Comparison of ENCODE assay signal across 27 mouse cellular contexts in the genomic region with DNA sequence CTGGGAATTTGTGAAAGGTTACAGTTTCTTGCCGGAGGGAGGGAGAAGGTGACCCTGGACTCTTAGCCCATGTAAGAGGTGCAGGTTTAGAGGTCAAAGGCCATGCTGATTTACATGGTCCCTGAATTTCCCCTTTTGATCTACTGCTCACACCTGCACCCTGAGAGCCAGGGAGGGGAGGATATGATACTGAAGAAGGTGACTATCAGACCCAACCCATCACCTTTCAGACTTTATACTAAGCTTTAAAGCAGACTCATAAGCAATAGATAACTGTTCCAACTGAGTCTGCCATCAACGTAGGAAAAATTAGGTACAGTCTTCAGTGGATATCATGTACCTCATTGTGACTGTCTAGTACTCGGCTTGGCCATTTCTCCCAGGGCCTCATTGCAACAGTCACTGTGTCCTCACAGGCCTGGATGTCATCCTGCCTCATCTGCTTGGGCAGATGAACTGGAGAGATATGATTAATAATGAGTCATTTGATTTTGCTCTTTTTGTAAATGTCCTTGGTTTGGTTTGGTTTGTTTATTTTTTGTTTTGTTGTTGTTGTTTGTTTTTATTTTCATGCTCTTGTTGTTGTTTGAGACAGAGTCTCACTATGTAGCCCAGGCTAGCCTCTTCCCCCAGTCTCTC. TPM values are rescaled to one million over a fixed set of nuclear protein-coding genes. Genes with fewer than 3 reads are reported as not detected.
DNase-seq lines count a peak whose midpoint lies in the region; ATAC-seq and TF ChIP-seq lines count a peak whose summit lies in the region.
"Had no signal": no experiment of that assay in that cellular context is flagged by ENCODE, and none has a peak within 500 bp of the region (broad histone marks: within the 10 kb centered on the region; RNA-seq: fewer than 3 reads in every experiment).

No protein-coding gene starts in this region.

- no peak for ATAC-seq in kidney, embryonic 15.5 days (replicated peaks; ENCODE audit: low FRiP score)
- ATAC-seq: forebrain, embryonic 13.5 days; hindbrain, embryonic 16.5 days; midbrain, embryonic 15.5 days had no signal

- peaks cover 28 to 45% of the 10 kb centered on the region in 2 experiments for H3K4me1 ChIP-seq in MEL (ENCODE audit: control insufficient read depth in 1 of 2, insufficient read depth in 2 of 2, low read length in 2 of 2)
- H3K4me1 ChIP-seq in kidney, embryonic 15.5 days = peaks cover 7% of the 10 kb centered on the region; the same call in 1 of the 2 replicates

- H3K4me2 ChIP-seq in kidney, embryonic 15.5 days = no peak overlapping the region
- H3K4me2 ChIP-seq: embryonic facial prominence, embryonic 15.5 days; forebrain, embryonic 13.5 days; heart, embryonic 13.5 days; limb, embryonic 13.5 days; midbrain, embryonic 15.5 days had no signal

- TF ChIP-seq EP300 in MEL (IDR thresholded peaks at IDR 0.05; ENCODE audit: low read depth in 1 of 2, low read length in 2 of 2) = no peak

- H3K9me3 ChIP-seq in MEL (replicated peaks; ENCODE audit: insufficient read depth, low read length) = no peaks in the 10 kb centered on the region
- no peaks in the 10 kb centered on the region for H3K9me3 ChIP-seq in kidney, embryonic 15.5 days (replicated peaks)
- H3K9me3 ChIP-seq: embryonic facial prominence, embryonic 15.5 days; forebrain, embryonic 13.5 days; heart, embryonic 13.5 days; limb, embryonic 13.5 days; midbrain, embryonic 15.5 days had no signal

- no peak for TF ChIP-seq RAD21 in MEL (IDR thresholded peaks at IDR 0.05; ENCODE audit: low read depth, low read length)

- H3K36me3 ChIP-seq in MEL (ENCODE audit: control insufficient read depth in 1 of 2, insufficient read depth in 2 of 2, low read length in 2 of 2) = peaks cover under 1 to 58% of the 10 kb centered on the region in 2 experiments; a peak in 3 of 4 replicates
- no peaks in the 10 kb centered on the region for H3K36me3 ChIP-seq in kidney, embryonic 15.5 days
- H3K36me3 ChIP-seq: embryonic facial prominence, embryonic 15.5 days; heart, embryonic 13.5 days; limb, embryonic 13.5 days; midbrain, embryonic 15.5 days had no signal

- no peak for TF ChIP-seq CTCF in MEL (IDR thresholded peaks at IDR 0.05 in 2 of 3, conservative IDR thresholded peaks at IDR 0.05 in 1 of 3; ENCODE audit: control insufficient read depth in 1 of 3, insufficient read depth in 1 of 3, low read depth in 2 of 3, low read length in 3 of 3, poor library complexity in 1 of 3, severe bottlenecking in 1 of 3)

- no peak overlapping the region for H3K9ac ChIP-seq in MEL (ENCODE audit: control insufficient read depth, low read depth, low read length, poor library complexity, severe bottlenecking)
- no peak overlapping the region for H3K9ac ChIP-seq in kidney, embryonic 15.5 days
- H3K9ac ChIP-seq: embryonic facial prominence, embryonic 15.5 days; forebrain, embryonic 13.5 days; heart, embryonic 13.5 days; limb, embryonic 13.5 days; midbrain, embryonic 15.5 days had no signal

- 77% methylated on average over 3 of the region's 3 CpGs for WGBS in kidney, embryonic 15.5 days

- H3K4me3 ChIP-seq in MEL (ENCODE audit: control insufficient read depth in 1 of 2, insufficient read depth in 1 of 2, low read depth in 2 of 2, low read length in 2 of 2) = no peak overlapping the region
- H3K4me3 ChIP-seq in kidney, embryonic 15.5 days (replicated peaks) = no peak overlapping the region
- H3K4me3 ChIP-seq: embryonic facial prominence, embryonic 15.5 days; forebrain, embryonic 13.5 days; heart, embryonic 13.5 days; limb, embryonic 13.5 days; midbrain, embryonic 15.5 days had no signal

- H3K27me3 ChIP-seq in MEL (ENCODE audit: control insufficient read depth in 1 of 2, insufficient read depth in 2 of 2, low read length in 2 of 2) = no peaks in the 10 kb centered on the region
- no peaks in the 10 kb centered on the region for H3K27me3 ChIP-seq in kidney, embryonic 15.5 days
- H3K27me3 ChIP-seq: embryonic facial prominence, embryonic 15.5 days; forebrain, embryonic 13.5 days; heart, embryonic 13.5 days; midbrain, embryonic 15.5 days had no signal

- TF ChIP-seq POLR2A in MEL (IDR thresholded peaks at IDR 0.05; ENCODE audit: control insufficient read depth in 1 of 2, insufficient read depth in 1 of 2, low read depth in 1 of 2, low read length in 2 of 2, poor library complexity in 1 of 2) = no peak

- DNase-seq in adrenal gland, adult 8-10 months = peak; percentile 59
- no peak for DNase-seq in adrenal gland, postnatal 4 days (ENCODE audit: low spot score in 2 of 2)
- DNase-seq in 416B (ENCODE audit: low read depth) = peak; percentile 71
- DNase-seq in MEL (ENCODE audit: low read depth, low spot score) = peak; percentile 73
- DNase-seq in induced T-regulatory cell, adult 2 months (ENCODE audit: low read depth) = peak; percentile 71
- DNase-seq in yolk sac, embryonic 10.5 days (ENCODE audit: low spot score) = no peak
- DNase-seq in gastrocnemius, adult 18-20 months (ENCODE audit: low spot score) = no peak
- DNase-seq: cerebellum, postnatal 14 days; embryo, embryonic 11 days; heart, postnatal 4 days; kidney, adult 2 months; kidney, postnatal 36 days; lung, adult 18-20 months; lung, postnatal 36 days; thymus, postnatal 4 days had no signal

- peaks cover 11% of the 10 kb centered on the region for H3K79me2 ChIP-seq in MEL (ENCODE audit: control insufficient read depth, insufficient read depth, low read length, poor library complexity)

- H3K27ac ChIP-seq in MEL (ENCODE audit: control insufficient read depth, low read depth, low read length) = peak overlapping the region; percentile 8
- no peak overlapping the region for H3K27ac ChIP-seq in kidney, embryonic 15.5 days
- H3K27ac ChIP-seq: embryonic facial prominence, embryonic 15.5 days; forebrain, embryonic 13.5 days; heart, embryonic 13.5 days; limb, embryonic 13.5 days; midbrain, embryonic 15.5 days had no signal

TF ChIP-seq in MEL, 35 proteins besides CTCF, POLR2A, EP300 and RAD21:
- TF ChIP-seq TAL1 (IDR thresholded peaks at IDR 0.05; ENCODE audit: low read length) = peak; percentile 56
- no peak for TF ChIP-seq HCFC1 (IDR thresholded peaks at IDR 0.05; ENCODE audit: low read depth, low read length)
- no peak for TF ChIP-seq SIN3A (IDR thresholded peaks at IDR 0.05; ENCODE audit: low read length)
- peak; percentile 82 for TF ChIP-seq GATA1 (IDR thresholded peaks at IDR 0.05; ENCODE audit: low read depth, low read length)

RNA-seq across cellular contexts. Expression of gene Cd274, which starts 1.5 kb away (rescaled TPM):
- 1 to 10 TPM; 4.1 to 9.4 (median 7.3) TPM for total RNA-seq in adrenal gland, adult 8-10 months (2022)
- 1 to 10 TPM; 1.4 to 1.9 TPM for total RNA-seq in adrenal gland, postnatal 4 days (2021)
- total RNA-seq in MEL (2012; rRNA removed) = 3.1 and 3.2 TPM in 2 replicates
- polyA plus RNA-seq in MEL (2012; ENCODE audit: insufficient read depth in 1 of 2, insufficient read length in 2 of 2, low read depth in 1 of 2, low replicate concordance in 2 of 2, missing spikeins in 1 of 2) = 1 to 10 TPM in 1 of 2 experiments, not detected in 1; 5.0 TPM
- 0.16 and 0.28 TPM in 2 replicates for polyA plus RNA-seq in kidney, embryonic 15.5 days (2015; fragmentation: Nextera tagmentation; extraction: Ambion mirVana)
- total RNA-seq in gastrocnemius, adult 18-20 months (2021) = 1 to 10 TPM in 1 of 2 experiments, under 1 TPM in 1; 0.43 to 2.5 TPM

RNA-seq across cellular contexts. Expression of gene Plgrkt, which starts 1.6 kb away (rescaled TPM):
- total RNA-seq in adrenal gland, adult 8-10 months (2022) = 10 to 100 TPM; 47.6 to 88.0 (median 75.4) TPM
- 10 to 100 TPM; 73.2 to 74.8 TPM for total RNA-seq in adrenal gland, postnatal 4 days (2021)
- total RNA-seq in MEL (2012; rRNA removed) = 107 and 117 TPM in 2 replicates
- polyA plus RNA-seq in MEL (2012; ENCODE audit: insufficient read depth in 1 of 2, insufficient read length in 2 of 2, low read depth in 1 of 2, low replicate concordance in 2 of 2, missing spikeins in 1 of 2) = 100 to 1,000 TPM in 1 of 2 experiments, not detected in 1; 145 TPM
- 51.1 and 52.9 TPM in 2 replicates for polyA plus RNA-seq in kidney, embryonic 15.5 days (2015; fragmentation: Nextera tagmentation; extraction: Ambion mirVana)
- 10 to 100 TPM; 18.8 to 20.4 TPM for total RNA-seq in gastrocnemius, adult 18-20 months (2021)

RNA-seq across cellular contexts. Expression of gene Rln1, which starts 34.3 kb away (rescaled TPM):
- not detected for total RNA-seq in adrenal gland, adult 8-10 months (2022)
- total RNA-seq in adrenal gland, postnatal 4 days (2021) = not detected
- 0.04 TPM in 1 of 2 replicates, not detected in the other for total RNA-seq in MEL (2012; rRNA removed)
- not detected for polyA plus RNA-seq in MEL (2012; ENCODE audit: insufficient read depth in 1 of 2, insufficient read length in 2 of 2, low read depth in 1 of 2, low replicate concordance in 2 of 2, missing spikeins in 1 of 2)
- 0.31 and 0.46 TPM in 2 replicates for polyA plus RNA-seq in kidney, embryonic 15.5 days (2015; fragmentation: Nextera tagmentation; extraction: Ambion mirVana)
- total RNA-seq in gastrocnemius, adult 18-20 months (2021) = not detected
- polyA plus RNA-seq: gonadal fat pad, adult 2 months; limb, embryonic 13.5 days; testis, adult 2 months had no signal

RNA-seq across cellular contexts. Expression of gene Pdcd1lg2, which starts 41.9 kb away (rescaled TPM):
- total RNA-seq in adrenal gland, adult 8-10 months (2022) = not detected
- total RNA-seq in adrenal gland, postnatal 4 days (2021) = not detected
- total RNA-seq in MEL (2012; rRNA removed) = 1.3 and 1.7 TPM in 2 replicates
- polyA plus RNA-seq in MEL (2012; ENCODE audit: insufficient read depth in 1 of 2, insufficient read length in 2 of 2, low read depth in 1 of 2, low replicate concordance in 2 of 2, missing spikeins in 1 of 2) = 1 to 10 TPM in 1 of 2 experiments, not detected in 1; 5.4 TPM
- not detected in 2 replicates for polyA plus RNA-seq in kidney, embryonic 15.5 days (2015; fragmentation: Nextera tagmentation; extraction: Ambion mirVana)
- total RNA-seq in gastrocnemius, adult 18-20 months (2021) = not detected
- total RNA-seq: ES-E14; heart, postnatal 4 days; left cerebral cortex, postnatal 10 days had no signal
- polyA plus RNA-seq: C2C12; embryonic facial prominence, embryonic 15.5 days; forebrain, embryonic 13.5 days; gonadal fat pad, adult 2 months; heart, embryonic 13.5 days; limb, embryonic 13.5 days; midbrain, embryonic 15.5 days had no signal

RNA-seq across cellular contexts. Expression of gene Insl6, which starts 43.6 kb away (rescaled TPM):
- 1 to 10 TPM in 1 of 4 experiments, under 1 TPM in 2, not detected in 1; 0.42 to 1.5 (median 0.71) TPM for total RNA-seq in adrenal gland, adult 8-10 months (2022)
- 1 to 10 TPM in 1 of 2 experiments, under 1 TPM in 1; 0.45 to 1.7 TPM for total RNA-seq in adrenal gland, postnatal 4 days (2021)
- 2.2 and 3.1 TPM in 2 replicates for total RNA-seq in MEL (2012; rRNA removed)
- polyA plus RNA-seq in MEL (2012; ENCODE audit: insufficient read depth in 1 of 2, insufficient read length in 2 of 2, low read depth in 1 of 2, low replicate concordance in 2 of 2, missing spikeins in 1 of 2) = 1 to 10 TPM in 1 of 2 experiments, not detected in 1; 9.9 TPM
- 5.2 and 7.1 TPM in 2 replicates for polyA plus RNA-seq in kidney, embryonic 15.5 days (2015; fragmentation: Nextera tagmentation; extraction: Ambion mirVana)
- not detected for total RNA-seq in gastrocnemius, adult 18-20 months (2021)

Comparison
In these comparisons a context has a peak if more than half of its experiments do, and no peak if none do; other contexts are left out.
1. DNase-seq: peak in adrenal gland, adult 8-10 months (single experiment), 416B (single experiment), MEL (single experiment) and induced T-regulatory cell, adult 2 months (single experiment); none in adrenal gland, postnatal 4 days (0 of 2), yolk sac, embryonic 10.5 days (single experiment) and gastrocnemius, adult 18-20 months (single experiment).